Mouse (Mus musculus): ENCODE data around the gene Fut11. TPM values are rescaled to one million over a fixed set of nuclear protein-coding genes. Genes with fewer than 3 reads are reported as not detected.
"Not testable (repeated sequence)": the region's sequence is repeated elsewhere in the genome, so short reads cannot be mapped to it uniquely, and the experiment has no call there.

Fut11 gene
- total RNA-seq, 2 experiments from 2014 or later: 1.7 to 9.2 TPM

DNA sequence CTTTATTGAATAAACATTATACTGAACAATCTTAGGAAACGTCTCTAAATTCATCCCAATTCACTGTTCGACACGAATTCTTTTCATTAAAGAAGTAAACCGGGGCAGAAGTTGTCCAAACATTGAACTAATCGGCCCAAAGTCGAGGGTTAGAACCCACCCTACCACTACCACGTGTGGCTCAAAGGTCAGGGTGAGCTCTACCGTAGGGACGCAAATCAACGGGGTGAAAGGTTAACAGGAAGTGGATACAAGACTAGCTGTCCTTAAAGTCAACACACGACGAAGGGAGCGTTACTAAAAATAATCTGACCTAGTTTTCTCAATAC is 21.1 kb upstream of the Fut11 start:
- peak; percentile 56 for ATAC-seq (replicated peaks; ENCODE audit: low FRiP score, poor library complexity, severe bottlenecking)

DNA sequence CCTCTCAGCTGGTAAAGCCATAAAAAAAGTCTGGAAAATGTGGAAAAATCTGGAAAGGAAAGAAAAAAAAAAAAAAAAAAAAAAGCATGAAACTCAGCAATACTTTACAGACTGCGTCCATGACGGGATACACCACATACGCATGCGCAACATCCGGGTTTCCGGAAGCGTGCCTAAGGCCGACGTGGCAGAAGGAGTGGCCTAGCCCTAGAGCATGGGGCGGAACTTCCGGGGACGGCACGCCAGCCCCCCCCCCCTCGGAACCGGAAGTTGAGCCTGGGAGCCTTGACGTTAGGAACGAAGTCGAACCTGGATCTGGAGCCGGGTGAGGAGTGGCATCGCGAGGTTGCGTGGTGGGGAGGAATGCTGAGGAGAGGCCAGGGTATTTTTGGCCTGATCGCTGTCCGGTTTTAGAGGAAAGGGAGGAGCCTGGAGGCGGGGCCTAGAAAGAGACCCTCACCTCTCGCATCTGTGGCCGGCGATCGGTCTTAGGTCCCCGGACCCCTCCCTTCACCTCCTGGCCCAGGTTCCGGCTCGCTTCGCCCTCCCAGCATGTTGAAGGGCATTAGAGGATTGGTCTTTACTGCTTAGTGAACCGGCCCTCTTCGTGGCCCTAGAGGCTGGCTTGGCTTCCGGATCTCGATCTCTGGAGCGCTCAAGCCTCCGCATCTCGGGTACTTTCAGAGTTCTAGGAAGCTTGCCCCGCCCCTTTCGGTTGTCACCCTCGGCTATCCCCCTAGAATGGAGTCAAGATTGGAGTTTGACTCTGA is 20.5 kb upstream of the Fut11 start, which contains the start of gene Sec24c:
Gene Sec24c (plus strand): TSS at position 245 of the 770 bp plus-strand sequence.
- ATAC-seq (replicated peaks; ENCODE audit: low FRiP score, poor library complexity, severe bottlenecking): peak; percentile 95

DNA sequence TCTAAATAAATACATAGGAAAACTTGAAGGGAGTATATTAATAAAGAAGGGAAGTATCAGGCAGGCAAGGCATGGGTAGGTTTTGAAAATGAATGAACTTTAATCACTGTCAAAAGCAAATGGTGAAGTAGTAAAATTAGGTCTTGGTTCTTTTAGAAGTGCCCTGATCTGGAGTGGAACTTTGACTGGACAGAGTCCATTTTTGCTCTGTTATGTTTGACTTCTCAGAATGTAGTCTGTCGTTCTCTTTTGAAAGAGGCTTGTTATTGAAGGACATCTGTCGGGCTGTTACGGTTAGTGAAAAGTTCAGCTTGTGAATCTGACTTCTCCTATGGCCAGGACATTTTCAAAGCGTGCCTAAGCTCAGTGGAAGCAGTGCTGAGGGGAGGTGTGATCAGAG is 16.9 kb upstream of the Fut11 start:
- ATAC-seq (replicated peaks; ENCODE audit: low FRiP score, poor library complexity, severe bottlenecking): no peak

DNA sequence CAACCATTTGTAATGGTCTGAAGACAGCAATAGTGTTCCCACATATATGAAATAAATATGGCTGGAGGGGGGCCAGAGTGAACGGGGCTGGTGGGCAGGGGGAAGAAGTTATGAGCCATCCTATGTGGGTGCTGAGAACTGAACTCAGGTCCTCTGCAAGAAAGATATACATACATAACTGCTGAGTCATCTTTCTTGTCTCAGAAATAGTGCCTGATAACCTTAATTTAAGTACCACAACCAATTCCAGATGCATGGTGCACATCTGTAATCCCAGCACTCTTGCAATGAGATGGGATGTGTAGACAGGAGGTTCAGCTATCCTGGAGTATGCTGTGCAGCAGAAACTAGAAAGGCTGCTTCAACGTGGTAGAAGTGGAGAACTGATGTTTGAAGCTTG is 13.0 kb upstream of the Fut11 start:
- no peak for ATAC-seq (replicated peaks; ENCODE audit: low FRiP score, poor library complexity, severe bottlenecking)

DNA sequence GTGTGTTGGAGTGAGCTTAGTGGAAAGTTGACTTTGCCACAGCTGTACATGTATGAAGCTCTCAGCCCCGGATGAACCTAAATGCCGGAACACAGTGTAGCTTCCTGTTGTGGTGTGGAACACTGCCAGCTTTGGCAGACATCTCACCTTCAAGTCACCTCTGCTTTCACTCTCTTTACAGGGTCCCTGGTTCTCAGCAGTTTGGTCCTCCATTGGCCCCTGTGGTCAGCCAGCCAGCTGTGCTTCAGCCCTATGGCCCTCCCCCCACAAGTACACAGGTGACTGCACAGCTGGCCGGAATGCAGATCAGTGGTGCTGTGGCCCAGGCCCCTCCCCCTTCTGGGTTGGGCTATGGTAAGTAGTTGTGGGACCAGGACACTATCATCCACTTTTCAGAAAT is 12.3 kb upstream of the Fut11 start:
- ATAC-seq (replicated peaks; ENCODE audit: low FRiP score, poor library complexity, severe bottlenecking): no peak

DNA sequence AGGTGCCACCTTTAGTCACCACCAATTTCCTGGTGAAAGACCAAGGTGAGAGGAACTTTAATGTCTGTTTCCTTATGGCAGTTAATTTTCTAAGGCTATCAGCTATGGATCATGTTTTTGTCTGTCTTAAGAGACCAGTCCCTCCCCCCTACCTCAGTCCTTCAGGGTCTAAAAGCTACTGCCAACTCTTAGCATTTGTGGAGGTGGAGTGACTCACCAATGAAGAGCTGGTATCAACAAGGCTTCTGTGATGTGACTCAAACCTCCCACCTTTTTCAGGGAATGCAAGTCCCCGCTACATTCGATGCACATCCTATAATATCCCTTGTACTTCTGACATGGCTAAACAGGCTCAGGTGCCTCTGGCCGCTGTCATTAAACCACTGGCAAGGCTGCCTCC is 8.2 kb upstream of the Fut11 start:
- no peak for ATAC-seq (replicated peaks; ENCODE audit: low FRiP score, poor library complexity, severe bottlenecking)

DNA sequence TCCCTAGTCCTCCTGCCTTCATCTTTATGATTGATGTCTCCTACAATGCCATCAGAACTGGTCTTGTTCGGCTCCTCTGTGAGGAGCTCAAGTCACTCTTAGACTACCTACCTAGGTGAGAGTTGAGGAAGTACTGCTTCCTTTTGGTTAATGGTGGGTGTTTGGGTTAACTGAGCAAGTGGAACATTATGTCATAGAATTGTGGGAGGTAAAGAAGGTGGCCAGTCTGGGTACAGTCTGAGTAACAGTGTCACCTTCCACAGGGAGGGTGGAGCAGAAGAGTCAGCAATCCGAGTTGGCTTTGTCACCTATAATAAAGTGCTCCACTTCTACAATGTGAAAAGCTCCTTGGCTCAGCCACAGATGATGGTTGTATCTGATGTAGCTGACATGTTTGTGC is 5.8 kb upstream of the Fut11 start:
- no peak for ATAC-seq (replicated peaks; ENCODE audit: low FRiP score, poor library complexity, severe bottlenecking)

DNA sequence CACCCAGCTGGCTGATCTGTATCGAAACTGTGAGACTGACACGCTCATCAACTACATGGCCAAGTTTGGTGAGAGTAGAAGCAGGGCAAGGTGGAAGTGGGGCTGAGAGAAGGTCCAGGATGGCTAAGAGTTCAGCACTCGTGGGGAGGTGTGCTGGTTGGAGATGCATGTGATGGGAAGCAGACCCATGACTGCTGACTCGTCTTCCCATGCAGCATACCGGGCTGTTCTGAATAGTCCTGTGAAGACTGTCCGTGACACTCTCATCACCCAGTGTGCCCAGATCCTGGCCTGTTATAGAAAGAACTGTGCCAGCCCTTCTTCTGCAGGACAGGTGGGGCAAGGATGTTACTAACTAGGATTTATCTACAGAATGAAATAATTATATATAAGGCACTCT is 3.0 kb upstream of the Fut11 start:
- ATAC-seq (replicated peaks; ENCODE audit: low FRiP score, poor library complexity, severe bottlenecking): no peak

DNA sequence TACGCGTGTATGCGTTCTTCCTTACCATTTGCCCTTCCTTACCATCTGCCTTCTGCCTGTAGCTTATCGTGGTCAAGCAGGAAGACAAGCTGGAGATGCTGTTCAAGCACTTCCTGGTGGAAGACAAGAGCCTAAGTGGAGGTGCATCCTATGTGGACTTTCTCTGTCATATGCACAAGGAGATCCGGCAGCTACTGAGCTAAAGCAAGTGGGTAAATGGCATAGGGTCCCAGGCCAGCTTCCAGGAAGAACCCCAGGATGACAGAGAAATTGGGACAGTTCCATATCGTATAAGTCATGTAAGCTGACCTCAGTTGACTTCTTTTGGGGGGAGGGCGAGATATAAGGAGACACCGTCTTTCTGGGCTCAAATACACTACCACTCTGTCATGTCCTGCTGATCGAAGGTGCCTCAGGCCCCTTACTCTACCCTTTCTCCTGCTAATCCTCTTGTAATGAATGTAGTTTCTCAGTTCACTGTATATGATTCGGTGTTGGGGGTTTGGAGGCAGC is 1.1 kb upstream of the Fut11 start:
- no peak for ATAC-seq (replicated peaks; ENCODE audit: low FRiP score, poor library complexity, severe bottlenecking)

DNA sequence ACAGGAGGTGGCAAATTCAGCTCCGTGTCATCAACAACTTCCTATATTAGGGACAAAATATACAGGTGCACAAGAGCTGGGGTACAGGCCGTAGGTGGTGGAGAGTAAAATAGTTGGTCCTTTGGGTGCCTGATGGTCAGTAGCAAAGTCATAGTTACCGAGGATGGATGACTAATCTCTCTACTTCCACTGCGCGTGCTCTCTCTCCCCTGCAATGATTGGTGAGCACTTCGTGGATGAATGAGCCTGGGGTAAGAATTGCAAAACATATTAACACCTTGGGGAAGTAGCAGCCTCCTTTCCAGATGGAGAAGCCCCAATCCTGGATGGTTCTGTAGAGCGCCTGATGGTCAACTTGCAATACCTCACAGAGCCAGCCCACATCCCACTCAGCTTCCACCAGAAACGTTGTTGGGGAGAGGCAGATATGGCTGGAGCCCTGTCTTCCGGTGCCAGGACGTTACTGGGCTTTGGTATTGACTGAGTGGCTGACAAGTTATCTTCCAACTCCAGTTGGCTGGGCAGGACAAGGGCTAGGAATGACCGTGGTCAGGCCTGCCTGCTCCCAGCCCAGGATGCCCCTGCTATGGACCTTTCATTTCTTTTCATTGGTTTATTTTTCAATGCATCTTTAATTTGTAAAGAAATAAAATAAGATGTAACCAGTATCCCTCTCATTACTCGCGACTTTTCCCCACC is 434 bp upstream of the Fut11 start:
- ATAC-seq (replicated peaks; ENCODE audit: low FRiP score, poor library complexity, severe bottlenecking): peak; percentile 40; the same call in 1 of the 2 replicates

DNA sequence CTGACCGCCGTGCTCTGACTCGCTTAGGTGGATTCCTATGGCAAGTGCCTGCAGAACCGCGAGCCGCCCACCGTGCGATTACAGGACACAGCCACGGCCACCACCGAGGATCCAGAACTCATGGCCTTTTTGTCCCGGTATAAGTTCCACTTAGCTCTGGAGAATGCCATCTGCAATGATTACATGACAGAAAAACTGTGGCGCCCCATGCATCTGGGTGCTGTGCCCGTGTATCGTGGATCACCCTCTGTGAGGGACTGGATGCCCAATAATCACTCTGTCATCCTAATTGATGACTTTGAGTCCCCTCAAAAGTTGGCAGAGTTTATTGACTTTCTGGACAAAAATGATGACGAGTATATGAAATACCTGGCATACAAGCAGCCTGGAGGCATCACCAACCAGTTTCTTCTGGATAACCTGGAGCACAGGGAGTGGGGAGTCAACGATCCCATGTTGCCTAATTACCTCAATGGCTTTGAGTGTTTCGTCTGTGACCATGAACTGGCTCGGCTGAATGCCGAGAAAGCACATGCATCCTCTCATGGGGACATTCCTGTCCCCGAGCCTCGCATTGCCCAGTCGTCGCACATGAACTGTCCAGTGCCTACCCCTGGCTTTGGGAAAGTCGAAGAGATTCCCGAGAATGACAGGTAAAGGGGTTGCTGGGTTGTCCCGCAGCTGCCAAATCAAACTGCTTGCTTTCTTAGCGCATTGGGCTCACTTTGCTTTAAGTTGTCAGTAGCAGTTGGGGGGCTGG is 1.2 kb downstream of the Fut11 start:
- peak; percentile 5 for ATAC-seq (replicated peaks; ENCODE audit: low FRiP score, poor library complexity, severe bottlenecking)

DNA sequence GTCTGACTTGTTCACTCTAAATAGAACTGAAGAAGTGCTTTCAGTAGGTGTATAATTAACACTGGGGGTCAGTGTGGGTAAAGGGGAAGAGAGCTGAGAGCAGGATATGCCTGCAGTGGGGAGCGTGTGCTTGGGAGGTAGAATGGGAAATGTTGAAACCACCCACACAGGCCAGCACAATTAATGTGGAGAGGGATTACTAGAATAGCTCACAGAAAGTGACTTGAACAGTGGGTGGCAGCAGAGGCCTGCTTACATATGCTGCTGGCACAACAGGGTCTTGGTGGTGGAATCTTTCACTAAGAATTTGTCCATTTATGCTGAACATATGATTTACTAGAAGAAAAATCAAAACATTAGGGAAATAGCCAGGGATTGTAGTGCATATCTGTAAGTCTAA is 2.2 kb downstream of the Fut11 start:
- ATAC-seq (replicated peaks; ENCODE audit: low FRiP score, poor library complexity, severe bottlenecking): 0 out of 2 replicates have a peak, but pooled peaks have one; percentile 23

DNA sequence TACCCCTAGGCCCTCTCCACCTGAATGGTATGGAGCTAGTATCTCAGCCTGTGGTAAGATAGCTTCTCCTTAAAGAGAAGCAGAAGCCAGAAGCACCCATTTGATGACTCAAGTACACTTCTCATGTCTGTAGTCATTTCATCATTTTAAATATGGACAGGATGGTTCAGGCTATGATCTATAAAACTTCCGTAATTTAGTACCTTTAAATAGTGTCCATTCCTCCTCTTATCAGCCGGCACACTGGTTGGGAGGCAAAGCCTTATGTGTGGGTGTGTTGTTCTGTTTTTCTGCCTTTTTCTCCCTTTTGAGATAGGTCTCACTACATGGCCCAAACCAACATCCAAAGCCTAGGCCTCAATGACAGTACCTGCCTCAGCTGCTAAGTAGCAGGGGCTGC is 3.7 kb downstream of the Fut11 start:
- ATAC-seq (replicated peaks; ENCODE audit: low FRiP score, poor library complexity, severe bottlenecking): no peak

DNA sequence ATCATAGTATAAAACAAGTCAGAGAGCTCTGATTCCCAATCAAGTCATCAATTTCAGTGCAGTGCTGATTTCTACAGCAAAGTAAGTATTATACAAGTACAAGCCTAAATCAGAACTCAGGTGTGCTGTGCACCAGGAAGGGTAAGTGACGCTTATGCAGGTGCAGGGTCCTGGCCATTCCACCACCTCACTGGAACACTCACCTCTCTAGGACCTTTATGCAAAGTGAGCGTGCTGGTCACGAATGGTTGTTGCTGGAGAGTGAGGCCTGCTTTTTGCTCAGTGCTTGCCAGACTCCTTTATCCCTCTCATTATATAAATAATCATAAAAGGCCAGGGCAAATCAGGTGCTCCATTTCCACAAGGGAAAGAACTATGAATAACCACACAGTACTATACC is 5.6 kb downstream of the Fut11 start:
- no peak for ATAC-seq (replicated peaks; ENCODE audit: low FRiP score, poor library complexity, severe bottlenecking)

DNA sequence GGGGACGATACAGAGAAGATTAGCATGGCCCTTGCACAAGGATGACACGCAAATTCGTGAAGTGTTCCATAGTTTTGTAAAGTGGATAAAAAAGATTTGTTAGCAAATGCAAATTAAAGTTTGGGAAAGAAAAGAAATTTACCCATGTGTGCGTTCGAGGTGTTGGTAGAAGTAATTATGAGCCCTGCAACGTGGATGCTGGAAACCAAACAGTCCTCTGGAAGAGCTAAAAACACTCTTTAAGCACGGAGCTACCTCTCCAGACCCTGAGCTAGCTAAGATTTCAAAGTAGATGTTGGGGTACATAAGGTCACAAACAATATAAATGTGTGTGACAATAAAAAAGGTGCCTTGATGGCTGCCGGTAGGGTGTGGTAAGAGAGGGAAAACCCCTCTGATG is 6.8 kb downstream of the Fut11 start:
- ATAC-seq (replicated peaks; ENCODE audit: low FRiP score, poor library complexity, severe bottlenecking): no peak

DNA sequence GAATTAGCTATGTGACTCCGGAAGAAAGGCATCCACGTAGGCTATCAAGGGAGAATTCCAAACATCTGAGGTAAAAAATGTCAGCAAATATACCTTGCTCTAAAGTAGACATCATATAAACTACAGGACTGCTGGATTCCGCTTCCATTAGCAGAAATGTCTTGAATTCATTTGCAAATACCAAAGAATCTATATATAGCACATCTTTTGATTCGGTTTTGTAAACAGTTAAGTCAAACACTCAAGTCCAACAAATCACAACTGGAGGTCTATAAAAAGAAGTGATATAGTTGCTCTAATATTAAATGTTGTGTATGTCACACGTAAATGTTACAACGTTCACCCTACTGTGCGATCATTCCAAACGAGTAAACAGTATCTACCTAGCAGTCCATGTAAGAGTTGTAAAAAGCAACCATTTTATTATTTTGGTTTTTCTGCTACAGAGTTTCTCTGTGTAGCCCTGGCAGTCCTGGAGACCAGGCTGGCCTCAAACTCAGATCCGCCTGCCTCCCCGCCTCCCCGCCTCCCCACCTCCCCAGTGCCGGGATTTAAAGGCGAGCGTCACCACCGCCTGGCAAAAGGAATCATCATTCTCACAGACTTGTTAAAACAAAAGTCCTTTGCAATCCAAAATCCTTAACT is 7.5 kb downstream of the Fut11 start:
- no peak for ATAC-seq (replicated peaks; ENCODE audit: low FRiP score, poor library complexity, severe bottlenecking)

DNA sequence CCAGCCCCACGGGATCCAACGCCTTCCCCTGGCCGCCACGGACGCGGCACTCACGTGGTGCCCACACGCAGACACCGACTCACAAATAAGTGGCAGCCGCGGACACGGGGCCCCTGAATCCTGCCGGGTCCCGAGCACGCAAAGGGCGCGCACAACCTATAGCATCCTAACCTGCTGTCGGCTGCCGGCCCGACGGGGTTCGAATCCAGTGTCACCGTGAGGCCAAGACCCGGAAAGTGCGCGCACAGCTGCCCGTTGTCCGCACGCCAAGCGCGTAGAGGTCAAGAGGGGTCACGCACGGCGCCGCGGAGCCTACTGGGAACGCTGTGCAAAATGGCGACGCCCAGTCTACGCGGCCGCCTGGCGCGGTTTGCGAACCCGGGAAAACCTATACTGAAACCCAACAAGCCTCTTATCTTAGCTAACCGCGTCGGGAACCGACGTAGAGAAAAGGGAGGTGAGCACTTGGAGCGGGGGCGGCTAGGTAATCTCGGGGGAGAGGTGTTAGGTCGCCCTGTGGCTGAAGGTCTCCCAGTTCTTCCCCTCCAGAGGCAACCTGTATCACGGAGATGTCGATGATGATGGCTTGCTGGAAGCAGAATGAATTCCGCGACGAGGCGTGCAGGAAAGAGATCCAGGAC is 8.1 kb downstream of the Fut11 start, which contains the start of gene Chchd1:
Gene Chchd1 (plus strand): TSS at position 266 of the 641 bp plus-strand sequence.
- ATAC-seq (replicated peaks; ENCODE audit: low FRiP score, poor library complexity, severe bottlenecking): peak; percentile 87

DNA sequence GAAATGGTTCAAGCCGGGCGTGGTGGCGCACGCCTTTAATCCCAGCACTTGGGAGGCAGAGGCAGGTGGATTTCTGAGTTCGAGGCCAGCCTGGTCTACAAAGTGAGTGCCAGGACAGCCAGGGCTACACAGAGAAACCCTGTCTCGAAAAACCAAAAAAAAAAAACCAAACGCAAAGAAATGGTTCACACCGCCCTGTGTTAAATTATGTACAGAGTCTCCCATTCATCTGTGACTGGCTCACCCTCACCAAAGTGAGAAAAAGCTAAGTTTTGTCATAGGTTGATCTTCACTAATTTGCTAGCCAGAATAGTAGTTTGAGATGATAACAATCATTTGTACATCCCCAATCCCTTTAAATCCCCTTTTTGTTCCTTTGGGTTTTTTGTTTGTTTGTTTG is 8.7 kb downstream of the Fut11 start:
- not testable (repeated sequence) for ATAC-seq (replicated peaks; ENCODE audit: low FRiP score, poor library complexity, severe bottlenecking)

Measured in erythroblast, adult 5-6 weeks (primary cell).